Mouse (Mus musculus) E14TG2a.4 (cell line): ENCODE results near the gene Lemd2.
A peak's percentile ranks its signal among the peaks of the same experiment; 100 is the strongest.

Experiments used
- H3K27me3 ChIP-seq: 2 replicates; pipeline ENCODE4 v1.6.1; 2014; ENCODE audit warnings: low read length, control low read depth; ENCODE audit not compliant: insufficient read depth
- H3K36me3 ChIP-seq: 2 replicates; pipeline ENCODE4 v1.6.1; 2014; ENCODE audit warnings: low read length, control low read depth; ENCODE audit not compliant: insufficient read depth
- H3K4me1 ChIP-seq: replicated peaks from 2 replicates; pipeline ENCODE4 v1.6.1; 2014; ENCODE audit warnings: low read depth, low read length, control low read depth
- H3K4me3 ChIP-seq: replicated peaks from 2 replicates; pipeline ENCODE4 v1.5.1; 2014; ENCODE audit warnings: mild to moderate bottlenecking, low read length
- H3K9me3 ChIP-seq: 2 replicates; pipeline ENCODE4 v1.6.1; 2014; ENCODE audit warnings: low read length, control low read depth
- CTCF ChIP-seq: conservative IDR thresholded peaks from 2 replicates; pipeline ENCODE4 v1.5.1; 2014; ENCODE audit warnings: low read length
- NANOG ChIP-seq: IDR thresholded peaks from 2 replicates; pipeline ENCODE4 v1.6.1; 2014; ENCODE audit warnings: borderline replicate concordance, low read length, mixed read lengths
- POU5F1 ChIP-seq: IDR thresholded peaks from 2 replicates; pipeline ENCODE4 v1.6.1; 2014; ENCODE audit warnings: low read length, borderline replicate concordance

Lemd2 gene

DNA sequence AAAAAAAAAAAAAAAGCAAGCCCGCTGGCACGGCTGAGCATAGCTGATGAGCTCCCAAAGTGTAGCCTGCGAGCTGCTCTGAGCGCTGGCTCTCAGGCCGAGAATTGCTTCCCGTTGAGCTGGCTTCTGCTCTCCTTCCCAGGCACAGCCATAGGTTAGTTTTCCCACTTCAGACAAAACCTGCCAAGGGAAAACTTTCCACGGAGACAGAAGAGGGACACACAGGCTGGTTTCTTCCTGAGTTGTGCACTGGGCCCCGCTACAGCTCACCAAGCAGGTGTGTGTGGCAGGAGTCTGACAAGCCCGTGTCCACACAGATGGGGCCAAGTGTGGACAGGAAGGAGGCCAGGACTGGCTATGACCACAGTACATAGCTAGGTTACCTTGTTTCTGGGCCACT is 15.4 kb downstream of the Lemd2 start:
- Histone ChIP-seq H3K4me1 (peaks cover 64% of the 10 kb centered on the region), H3K9me3 (no peaks in the 10 kb centered on the region), H3K4me3 (no peak overlapping the region), H3K27me3 (no peaks in the 10 kb centered on the region), H3K36me3 (peaks cover 44% of the 10 kb centered on the region)
- no peak for TF ChIP-seq NANOG
- TF ChIP-seq POU5F1 = no peak
- TF ChIP-seq CTCF = no peak

DNA sequence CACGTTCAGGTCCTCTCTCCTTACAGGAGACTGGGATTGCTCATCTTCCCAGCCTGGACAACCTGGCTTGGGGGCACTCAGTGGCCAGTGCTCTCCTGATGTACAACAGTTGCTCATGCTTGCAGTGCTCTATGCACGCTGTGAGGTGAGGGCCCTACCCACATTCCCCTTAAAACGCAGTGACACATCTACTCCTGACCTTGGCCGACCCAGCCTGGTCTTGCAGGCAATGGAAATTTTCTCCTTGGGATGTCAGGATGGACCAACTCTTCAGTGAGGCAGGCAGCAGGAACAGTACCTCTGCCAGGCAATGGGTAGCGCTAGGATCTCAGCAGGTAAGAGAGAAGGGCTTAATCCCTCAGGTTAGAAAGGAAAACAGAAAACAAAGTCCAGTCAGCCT is 17.2 kb downstream of the Lemd2 start:
- Histone ChIP-seq H3K9me3 (no peaks in the 10 kb centered on the region), H3K36me3 (peaks cover 26% of the 10 kb centered on the region), H3K4me1 (peaks cover 59% of the 10 kb centered on the region), H3K27me3 (no peaks in the 10 kb centered on the region), H3K4me3 (no peak overlapping the region)
- TF ChIP-seq POU5F1 = no peak
- no peak for TF ChIP-seq NANOG
- TF ChIP-seq CTCF = no peak

DNA sequence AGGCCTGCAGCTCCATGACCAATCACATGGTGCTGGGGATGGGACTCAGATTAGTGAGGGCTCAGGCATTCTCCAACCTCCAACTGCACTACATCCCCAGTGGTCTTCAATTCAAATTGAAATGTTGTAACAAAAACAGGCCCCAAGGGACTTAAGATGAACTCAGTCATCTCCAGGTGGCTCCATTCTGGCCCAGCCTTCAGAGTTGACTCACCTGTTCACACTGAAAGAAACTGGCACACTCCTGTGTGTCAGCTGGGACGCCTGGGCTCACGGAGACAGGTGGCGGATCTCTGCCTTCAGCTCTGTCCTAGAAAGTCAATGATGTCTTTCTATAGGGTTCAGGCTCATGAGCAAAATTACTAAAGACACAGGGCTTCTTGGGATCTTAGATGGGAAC is 18.2 kb downstream of the Lemd2 start:
- no peak for TF ChIP-seq NANOG
- TF ChIP-seq CTCF = no peak
- no peak for TF ChIP-seq POU5F1
- H3K4me3 ChIP-seq = no peak overlapping the region
- 0 out of 2 replicates have a peak, but pooled peaks cover 2% of the 10 kb centered on the region for H3K27me3 ChIP-seq
- peaks cover 16% of the 10 kb centered on the region for H3K36me3 ChIP-seq
- H3K4me1 ChIP-seq = peaks cover 58% of the 10 kb centered on the region
- no peaks in the 10 kb centered on the region for H3K9me3 ChIP-seq

DNA sequence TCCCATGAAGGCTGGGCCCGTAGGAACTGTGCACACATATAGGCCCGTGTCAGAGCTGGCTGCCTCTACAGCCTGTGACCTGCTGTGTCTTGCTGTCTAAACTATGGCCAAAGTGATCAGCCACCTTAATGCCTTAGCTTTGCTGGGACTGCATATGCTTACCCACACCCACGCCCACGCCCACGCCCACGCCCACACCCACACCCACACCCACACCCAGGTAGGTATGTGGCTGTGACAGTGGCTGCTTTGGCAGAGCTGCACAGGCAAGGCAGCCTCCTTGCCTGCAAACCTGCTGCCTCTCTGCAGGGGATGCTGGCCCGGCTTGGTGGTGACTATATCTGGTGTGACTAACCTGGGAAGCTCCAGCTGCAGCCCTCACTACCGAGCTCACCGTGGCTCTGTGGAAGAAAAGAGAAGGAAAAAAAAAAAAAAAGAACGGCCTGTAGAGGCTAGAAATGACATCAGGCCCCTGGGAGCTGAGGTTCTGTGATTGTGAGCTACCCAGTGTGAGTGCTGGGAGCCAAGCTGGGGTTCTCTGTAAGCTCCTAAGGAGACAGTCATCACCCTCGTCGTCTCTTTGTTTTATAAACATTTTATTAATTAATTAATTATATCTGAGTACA is 20.5 kb downstream of the Lemd2 start:
- no peaks in the 10 kb centered on the region for H3K9me3 ChIP-seq
- H3K4me3 ChIP-seq = no peak overlapping the region
- no peaks in the 10 kb centered on the region for H3K36me3 ChIP-seq
- H3K4me1 ChIP-seq = peaks cover 53% of the 10 kb centered on the region
- H3K27me3 ChIP-seq = 0 out of 2 replicates have a peak, but pooled peaks cover 2% of the 10 kb centered on the region
- no peak for TF ChIP-seq POU5F1

DNA sequence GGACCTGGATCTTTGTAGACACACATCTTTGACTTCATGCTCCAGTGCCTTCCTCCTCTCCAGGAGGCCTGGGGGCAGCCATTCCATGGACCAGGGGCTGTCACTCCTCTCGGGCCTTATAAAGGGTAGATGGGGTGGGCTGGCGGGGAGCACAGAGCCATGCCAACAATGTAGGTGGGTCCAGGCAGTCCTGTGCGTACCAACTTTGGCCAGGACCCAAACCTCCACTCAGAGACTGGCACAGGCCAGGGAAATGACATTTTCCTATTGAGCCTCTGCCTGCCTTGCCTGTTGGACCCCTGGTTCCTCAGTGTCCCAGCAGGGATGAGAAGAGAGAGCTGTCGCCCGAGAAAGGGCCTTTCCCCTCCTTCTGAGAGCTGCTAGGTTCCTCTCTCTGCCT is 21.9 kb downstream of the Lemd2 start:
- Histone ChIP-seq H3K9me3 (no peaks in the 10 kb centered on the region), H3K4me1 (peaks cover 59% of the 10 kb centered on the region), H3K4me3 (no peak overlapping the region), H3K27me3 (0 out of 2 replicates have a peak, but pooled peaks cover 2% of the 10 kb centered on the region), H3K36me3 (no peaks in the 10 kb centered on the region)
- TF ChIP-seq NANOG (no peak), CTCF (no peak), POU5F1 (no peak)

DNA sequence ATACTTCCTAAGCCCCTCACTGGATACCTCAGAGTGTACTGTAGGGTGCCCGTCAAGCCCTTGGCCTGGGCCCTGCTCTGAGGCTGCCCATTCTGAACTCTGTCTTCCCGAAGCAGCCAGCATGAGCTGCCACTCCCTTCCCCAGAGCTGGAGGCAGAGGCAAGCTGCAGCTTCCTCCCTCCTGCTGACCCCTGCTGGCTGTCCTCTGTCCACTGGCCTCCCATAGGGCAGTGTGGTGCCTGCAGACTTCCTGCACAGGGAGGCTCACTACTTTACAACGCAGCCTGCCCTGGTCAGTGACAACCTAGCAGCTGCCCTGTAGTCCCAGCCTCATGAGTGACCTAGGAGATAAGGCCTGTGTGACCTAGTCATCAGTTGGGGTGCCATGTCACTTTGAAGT is 22.6 kb downstream of the Lemd2 start:
- TF ChIP-seq NANOG (no peak), POU5F1 (no peak), CTCF (no peak)
- H3K4me3 ChIP-seq = no peak overlapping the region
- H3K36me3 ChIP-seq = no peaks in the 10 kb centered on the region
- peaks cover 55% of the 10 kb centered on the region for H3K4me1 ChIP-seq
- 0 out of 2 replicates have a peak, but pooled peaks cover 2% of the 10 kb centered on the region for H3K27me3 ChIP-seq
- H3K9me3 ChIP-seq = no peaks in the 10 kb centered on the region

DNA sequence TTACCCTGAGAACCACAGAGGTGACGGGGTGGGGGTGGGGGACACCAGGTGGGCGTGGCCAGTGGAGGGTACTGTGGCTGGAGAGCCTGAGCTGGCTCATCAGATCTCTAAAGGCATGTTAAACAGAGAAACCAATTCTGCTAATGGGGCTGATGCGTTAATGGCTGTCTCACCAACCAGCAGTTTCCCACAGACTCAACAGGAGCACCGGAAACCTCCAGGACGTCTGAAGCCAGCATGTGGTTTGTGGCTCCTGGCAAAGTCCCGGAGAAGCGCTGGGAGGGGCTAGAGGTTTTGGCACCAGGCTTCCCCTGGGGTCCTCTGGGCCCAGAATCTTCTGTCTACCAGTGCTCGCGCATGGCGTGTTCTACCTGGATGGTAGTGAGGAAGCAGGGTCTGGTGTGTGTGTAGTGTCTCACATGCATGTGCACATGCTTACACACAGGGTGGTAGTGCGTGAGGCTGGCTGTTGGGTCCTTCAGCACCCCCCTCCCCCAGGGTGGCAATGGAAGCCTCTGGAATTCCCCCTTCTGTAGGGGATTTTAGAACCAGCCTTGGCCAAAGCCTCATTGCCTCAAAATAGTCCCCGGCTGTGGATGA is 24.5 kb downstream of the Lemd2 start:
- Histone ChIP-seq H3K36me3 (no peaks in the 10 kb centered on the region), H3K4me3 (peak overlapping the region; percentile 75), H3K27me3 (peaks cover 7% of the 10 kb centered on the region), H3K9me3 (no peaks in the 10 kb centered on the region), H3K4me1 (peaks cover 51% of the 10 kb centered on the region)
- no peak for TF ChIP-seq POU5F1
- TF ChIP-seq CTCF = no peak
- TF ChIP-seq NANOG = 0 out of 2 replicates have a peak, but pooled peaks have one; percentile 11

DNA sequence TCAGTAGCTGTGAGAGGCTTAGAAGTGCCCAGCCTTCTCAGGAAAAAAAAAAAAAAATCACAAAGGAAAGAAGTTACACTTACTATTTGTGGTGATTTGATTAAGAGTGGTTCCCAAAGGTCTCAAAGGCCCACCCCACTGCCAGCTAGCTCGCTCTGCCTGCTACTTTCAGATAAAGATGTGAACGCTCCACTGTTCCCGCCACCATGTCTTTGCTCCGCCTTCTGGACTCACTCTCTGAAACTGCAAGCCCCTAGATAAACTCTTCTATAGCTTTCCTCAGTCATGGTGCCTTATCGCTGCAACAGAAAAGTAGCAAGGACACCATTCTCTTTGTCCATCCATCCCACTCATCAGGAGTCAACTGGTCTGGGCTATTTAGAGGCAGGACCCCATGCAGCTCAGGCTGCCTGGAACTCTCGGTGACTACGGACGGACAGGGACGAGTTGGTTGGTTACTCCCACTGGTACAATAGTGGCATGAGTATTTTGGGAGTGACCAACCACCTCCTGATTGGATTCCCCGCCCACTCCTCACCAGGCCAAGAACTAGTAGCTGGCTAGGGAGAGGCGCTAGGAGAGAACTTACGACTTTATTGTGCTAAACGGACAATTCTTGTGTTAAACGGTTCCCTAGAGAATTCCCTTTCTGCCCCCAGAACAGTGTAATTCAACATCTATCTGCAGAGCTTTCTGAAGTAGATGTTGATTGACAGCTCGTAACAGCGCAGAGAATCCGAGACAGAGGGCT is 25.7 kb downstream of the Lemd2 start:
- H3K9me3 ChIP-seq = no peaks in the 10 kb centered on the region
- H3K4me1 ChIP-seq = peaks cover 53% of the 10 kb centered on the region
- no peaks in the 10 kb centered on the region for H3K36me3 ChIP-seq
- H3K27me3 ChIP-seq = peaks cover 7% of the 10 kb centered on the region
- H3K4me3 ChIP-seq = peak overlapping the region; percentile 75
- no peak; the same call in 1 of the 2 replicates for TF ChIP-seq NANOG
- TF ChIP-seq CTCF = no peak
- no peak for TF ChIP-seq POU5F1
